Mouse (Mus musculus): ENCODE results near the gene Marcksl1.

Gene Marcksl1

GRCm38 (mm10) chr4:129513086-129513767 lies at the start of gene Marcksl1:
TSS of gene Marcksl1 (plus strand) at chr4:129513581.
- DNase-seq, result peak; percentile 95

GRCm38 (mm10) chr4:129464286-129464815 lies 49.0 kb upstream of the Marcksl1 start:
- DNase-seq, result no peak

GRCm38 (mm10) chr4:129476047-129476446 lies 37.3 kb upstream of the Marcksl1 start:
- DNase-seq, result no peak

- DNase-seq, result no peak
These were observed 33.5 kb upstream of the Marcksl1 start for GRCm38 (mm10) chr4:129479863-129480262.

- DNase-seq, result no peak
These were observed 32.3 kb upstream of the Marcksl1 start for GRCm38 (mm10) chr4:129481090-129481489.

GRCm38 (mm10) chr4:129490972-129491880 lies 22.2 kb upstream of the Marcksl1 start, which contains the start of the genes Tssk3 and Fam229a:
TSS of gene Tssk3 (minus strand) at chr4:129491022.
TSS of gene Fam229a (plus strand) at chr4:129491190.
- peak; percentile 38 for DNase-seq

GRCm38 (mm10) chr4:129494681-129495080 lies 18.7 kb upstream of the Marcksl1 start:
- DNase-seq, result no peak

- DNase-seq, result no peak
These were observed 17.5 kb upstream of the Marcksl1 start for GRCm38 (mm10) chr4:129495672-129496562.

GRCm38 (mm10) chr4:129496631-129497030 lies 16.8 kb upstream of the Marcksl1 start:
- peak; percentile 29 for DNase-seq

GRCm38 (mm10) chr4:129498941-129499340 lies 14.4 kb upstream of the Marcksl1 start:
- no peak for DNase-seq

GRCm38 (mm10) chr4:129500017-129500416 lies 13.4 kb upstream of the Marcksl1 start:
- DNase-seq, result no peak

GRCm38 (mm10) chr4:129500607-129501566 lies 12.5 kb upstream of the Marcksl1 start:
- peak; percentile 81 for DNase-seq

GRCm38 (mm10) chr4:129502327-129502888 lies 11.0 kb upstream of the Marcksl1 start:
- no peak for DNase-seq

- no peak for DNase-seq
These were observed 10.4 kb upstream of the Marcksl1 start for GRCm38 (mm10) chr4:129502901-129503444.

- no peak for DNase-seq
These were observed 7.9 kb upstream of the Marcksl1 start for GRCm38 (mm10) chr4:129505511-129505910.

GRCm38 (mm10) chr4:129507434-129508236 lies 5.7 kb upstream of the Marcksl1 start:
- no peak for DNase-seq

GRCm38 (mm10) chr4:129508237-129508515 lies 5.2 kb upstream of the Marcksl1 start:
- no peak for DNase-seq

- DNase-seq, result no peak
These were observed 4.4 kb upstream of the Marcksl1 start for GRCm38 (mm10) chr4:129508834-129509600.

GRCm38 (mm10) chr4:129509650-129510049 lies 3.7 kb upstream of the Marcksl1 start:
- no peak for DNase-seq

Data from thymus, postnatal 25 days (tissue).